Mouse (Mus musculus): ENCODE measurements at regions not wholly inside any gene's neighbourhood (a gene's known extent, or its start where the extent isn't known, plus 50 kb on each side); places are given as distances from the start of the nearest gene placed in this dataset.

DNA sequence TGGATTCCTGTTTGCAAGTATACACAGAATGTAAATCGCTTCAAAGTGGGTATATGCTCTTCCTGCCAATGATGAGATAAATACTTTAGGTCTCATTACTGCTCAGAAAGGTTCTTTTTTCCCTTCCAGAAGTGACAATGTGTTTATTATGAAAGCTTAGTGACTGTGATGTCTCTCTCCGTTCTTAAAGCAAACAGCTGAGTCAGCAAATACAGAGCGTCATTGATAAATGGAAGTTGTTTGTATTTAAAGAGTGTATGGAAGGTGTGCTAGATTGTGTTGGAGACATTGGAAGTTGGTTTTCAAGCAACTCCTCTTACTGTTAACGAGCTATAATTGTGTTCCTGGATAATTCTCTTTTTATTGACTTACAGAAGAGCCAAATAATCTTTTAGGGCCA lies 408.0 kb downstream of the Prr30 start:
- Histone ChIP-seq H3K4me3 (replicated peaks; ENCODE audit: low read length) (no peak overlapping the region), H3K4me1 (replicated peaks; ENCODE audit: low read depth, low read length) (no peaks in the 10 kb centered on the region), H3K27me3 (ENCODE audit: insufficient read depth, low read length) (no peaks in the 10 kb centered on the region), H3K9me3 (ENCODE audit: low read length) (no peaks in the 10 kb centered on the region), H3K36me3 (ENCODE audit: insufficient read depth, low read length) (no peaks in the 10 kb centered on the region)
- TF ChIP-seq CTCF (conservative IDR thresholded peaks at IDR 0.05; ENCODE audit: low read length) (no peak), POU5F1 (IDR thresholded peaks at IDR 0.05; ENCODE audit: borderline replicate concordance, low read length) (no peak), NANOG (IDR thresholded peaks at IDR 0.05; ENCODE audit: borderline replicate concordance, low read length) (no peak)

DNA sequence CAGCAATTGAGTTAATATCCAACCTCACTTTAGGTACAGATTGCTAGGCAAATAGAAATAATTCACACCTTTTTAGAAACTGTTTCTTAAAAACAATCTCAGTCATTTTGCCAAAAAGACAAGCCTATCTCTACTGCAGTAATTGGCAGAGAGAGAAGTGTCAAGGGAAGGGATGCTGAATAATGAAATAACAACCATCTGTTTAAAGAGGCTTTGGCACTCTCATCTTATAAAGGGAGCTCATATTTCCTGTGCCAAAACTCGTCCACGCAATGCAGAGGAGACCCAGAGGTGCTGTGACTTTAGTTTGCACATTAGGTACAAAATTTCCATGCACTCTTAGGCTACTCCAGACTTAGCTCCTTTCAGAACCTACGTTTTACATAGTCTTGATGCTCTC lies 418.2 kb downstream of the Prr30 start:
- Histone ChIP-seq H3K27me3 (ENCODE audit: insufficient read depth, low read length) (no peaks in the 10 kb centered on the region), H3K36me3 (ENCODE audit: insufficient read depth, low read length) (no peaks in the 10 kb centered on the region), H3K4me3 (replicated peaks; ENCODE audit: low read length) (no peak overlapping the region), H3K9me3 (ENCODE audit: low read length) (peaks cover 15% of the 10 kb centered on the region), H3K4me1 (replicated peaks; ENCODE audit: low read depth, low read length) (no peaks in the 10 kb centered on the region)
- TF ChIP-seq NANOG (IDR thresholded peaks at IDR 0.05; ENCODE audit: borderline replicate concordance, low read length) (no peak), POU5F1 (IDR thresholded peaks at IDR 0.05; ENCODE audit: borderline replicate concordance, low read length) (no peak), CTCF (conservative IDR thresholded peaks at IDR 0.05; ENCODE audit: low read length) (no peak)

DNA sequence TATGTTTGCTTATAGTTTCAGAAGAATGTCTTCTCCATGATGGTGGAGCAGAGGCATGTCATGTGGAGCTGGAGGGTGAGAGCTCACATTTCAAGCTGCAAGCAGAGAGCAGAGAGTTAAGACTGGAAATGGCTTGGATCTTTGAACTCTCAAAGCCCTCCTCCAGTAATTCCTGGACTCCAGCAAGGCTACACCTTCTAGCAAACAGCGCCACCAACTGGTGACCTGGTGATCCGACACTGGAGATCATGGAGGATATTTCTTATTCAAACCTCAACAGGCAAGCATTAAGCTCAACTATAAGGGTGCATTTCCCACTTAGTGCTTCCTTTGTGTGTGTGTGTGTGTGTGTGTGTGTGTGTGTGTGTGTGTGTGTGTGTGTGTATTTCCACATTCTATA lies 446.2 kb downstream of the Prr30 start:
- no peak for TF ChIP-seq NANOG (IDR thresholded peaks at IDR 0.05; ENCODE audit: borderline replicate concordance, low read length)
- TF ChIP-seq CTCF (conservative IDR thresholded peaks at IDR 0.05; ENCODE audit: low read length): peak; percentile 62
- Histone ChIP-seq H3K27me3 (ENCODE audit: insufficient read depth, low read length) (no peaks in the 10 kb centered on the region; the same call in 1 of the 2 replicates), H3K4me3 (replicated peaks; ENCODE audit: low read length) (no peak overlapping the region), H3K36me3 (ENCODE audit: insufficient read depth, low read length) (no peaks in the 10 kb centered on the region), H3K9me3 (ENCODE audit: low read length) (no peaks in the 10 kb centered on the region), H3K4me1 (replicated peaks; ENCODE audit: low read depth, low read length) (peaks cover 27% of the 10 kb centered on the region)

DNA sequence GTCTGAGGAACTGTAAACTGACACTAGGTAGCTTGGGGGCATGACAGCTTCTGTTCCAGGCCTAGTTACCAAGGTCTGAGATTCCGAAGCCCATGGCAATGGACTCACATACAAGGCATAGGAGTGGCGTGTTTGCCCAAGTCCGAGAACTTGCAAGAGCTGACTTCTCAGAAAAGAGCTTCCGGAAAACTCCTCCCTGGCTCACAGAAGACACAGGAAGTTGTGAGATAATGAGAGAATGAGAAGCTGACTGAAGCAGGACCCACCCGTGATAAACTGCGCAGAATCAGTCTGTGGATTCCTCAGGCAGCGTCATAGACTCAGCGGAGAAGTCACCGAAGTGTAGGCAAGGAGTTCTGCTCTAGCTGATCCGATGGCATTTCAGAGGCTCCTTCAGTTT lies 447.4 kb downstream of the Prr30 start:
- Histone ChIP-seq H3K4me1 (replicated peaks; ENCODE audit: low read depth, low read length) (peaks cover 27% of the 10 kb centered on the region), H3K4me3 (replicated peaks; ENCODE audit: low read length) (no peak overlapping the region), H3K36me3 (ENCODE audit: insufficient read depth, low read length) (no peaks in the 10 kb centered on the region), H3K9me3 (ENCODE audit: low read length) (no peaks in the 10 kb centered on the region), H3K27me3 (ENCODE audit: insufficient read depth, low read length) (no peaks in the 10 kb centered on the region; the same call in 1 of the 2 replicates)
- TF ChIP-seq NANOG (IDR thresholded peaks at IDR 0.05; ENCODE audit: borderline replicate concordance, low read length) (no peak), CTCF (conservative IDR thresholded peaks at IDR 0.05; ENCODE audit: low read length) (no peak), POU5F1 (IDR thresholded peaks at IDR 0.05; ENCODE audit: borderline replicate concordance, low read length) (no peak)

DNA sequence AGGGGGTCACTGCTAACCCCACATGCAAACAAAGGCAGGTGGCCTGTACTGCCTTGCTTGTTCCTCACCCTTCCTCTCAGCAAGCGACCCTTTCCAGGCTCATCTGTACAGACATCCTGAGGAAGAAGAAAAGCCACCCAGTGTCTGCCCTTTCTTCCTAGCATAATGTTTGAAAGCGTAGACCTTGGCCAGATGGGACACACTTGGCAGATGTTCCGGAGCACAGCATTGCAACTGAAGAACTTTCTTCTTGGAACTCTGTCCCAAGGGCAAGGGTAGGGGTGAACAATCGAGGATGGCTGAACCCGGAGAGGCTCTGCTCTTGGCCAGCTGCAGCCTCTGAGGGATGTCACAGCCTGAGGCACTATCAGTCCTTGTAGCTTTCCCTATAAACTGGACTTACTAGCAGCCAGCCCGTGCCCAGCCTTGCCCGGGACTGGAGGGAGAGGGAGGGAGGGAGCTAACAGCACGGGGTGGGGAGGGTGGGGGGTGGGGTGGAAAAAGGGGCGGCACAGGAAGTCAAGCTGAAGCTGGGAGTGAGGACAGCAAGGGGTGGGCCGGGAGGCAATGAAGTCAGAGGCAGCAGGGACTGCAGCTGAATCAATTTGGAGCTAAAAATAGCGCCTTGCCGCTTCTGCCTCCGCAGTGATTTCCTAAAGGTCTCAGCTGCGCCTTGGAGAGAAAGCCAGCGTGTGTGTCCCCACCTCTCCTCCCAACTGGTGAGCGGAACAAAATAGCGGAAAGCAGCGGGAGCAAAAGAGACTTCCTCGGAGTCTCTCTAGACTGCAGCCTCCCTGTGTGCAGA lies 450.2 kb downstream of the Prr30 start:
- Histone ChIP-seq H3K27me3 (ENCODE audit: insufficient read depth, low read length) (no peaks in the 10 kb centered on the region; the same call in 1 of the 2 replicates), H3K4me1 (replicated peaks; ENCODE audit: low read depth, low read length) (peaks cover 27% of the 10 kb centered on the region), H3K9me3 (ENCODE audit: low read length) (no peaks in the 10 kb centered on the region), H3K36me3 (ENCODE audit: insufficient read depth, low read length) (no peaks in the 10 kb centered on the region), H3K4me3 (replicated peaks; ENCODE audit: low read length) (peak overlapping the region; percentile 72)
- no peak for TF ChIP-seq POU5F1 (IDR thresholded peaks at IDR 0.05; ENCODE audit: borderline replicate concordance, low read length)
- TF ChIP-seq NANOG (IDR thresholded peaks at IDR 0.05; ENCODE audit: borderline replicate concordance, low read length): no peak
- no peak for TF ChIP-seq CTCF (conservative IDR thresholded peaks at IDR 0.05; ENCODE audit: low read length)

DNA sequence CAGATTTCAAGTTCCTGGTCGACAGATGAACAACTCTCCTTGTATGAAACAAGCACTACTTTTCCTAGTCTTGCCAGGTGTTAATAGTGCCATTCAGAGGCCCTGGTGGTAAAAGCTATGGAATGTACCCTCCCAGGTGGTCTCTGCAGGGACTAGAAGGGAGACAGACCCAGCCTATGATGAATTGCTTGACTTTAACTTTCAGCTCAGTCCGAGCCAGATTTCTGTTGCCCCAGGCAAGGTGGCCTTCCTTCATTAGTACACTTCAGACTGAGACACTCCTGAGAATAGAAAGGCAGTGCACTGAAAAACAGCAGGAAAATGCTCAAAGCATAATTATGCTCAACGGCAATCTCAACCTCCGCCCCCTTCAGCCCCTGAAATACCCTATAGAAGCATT lies 450.8 kb upstream of the Klf12 start:
- no peaks in the 10 kb centered on the region for H3K4me1 ChIP-seq (replicated peaks; ENCODE audit: low read depth, low read length)
- no peaks in the 10 kb centered on the region for H3K9me3 ChIP-seq (ENCODE audit: low read length)
- TF ChIP-seq NANOG (IDR thresholded peaks at IDR 0.05; ENCODE audit: borderline replicate concordance, low read length): no peak
- no peak for TF ChIP-seq CTCF (conservative IDR thresholded peaks at IDR 0.05; ENCODE audit: low read length)
- TF ChIP-seq POU5F1 (IDR thresholded peaks at IDR 0.05; ENCODE audit: borderline replicate concordance, low read length): no peak
- no peak overlapping the region for H3K4me3 ChIP-seq (replicated peaks; ENCODE audit: low read length)
- no peaks in the 10 kb centered on the region for H3K36me3 ChIP-seq (ENCODE audit: insufficient read depth, low read length)
- no peaks in the 10 kb centered on the region for H3K27me3 ChIP-seq (ENCODE audit: insufficient read depth, low read length)

DNA sequence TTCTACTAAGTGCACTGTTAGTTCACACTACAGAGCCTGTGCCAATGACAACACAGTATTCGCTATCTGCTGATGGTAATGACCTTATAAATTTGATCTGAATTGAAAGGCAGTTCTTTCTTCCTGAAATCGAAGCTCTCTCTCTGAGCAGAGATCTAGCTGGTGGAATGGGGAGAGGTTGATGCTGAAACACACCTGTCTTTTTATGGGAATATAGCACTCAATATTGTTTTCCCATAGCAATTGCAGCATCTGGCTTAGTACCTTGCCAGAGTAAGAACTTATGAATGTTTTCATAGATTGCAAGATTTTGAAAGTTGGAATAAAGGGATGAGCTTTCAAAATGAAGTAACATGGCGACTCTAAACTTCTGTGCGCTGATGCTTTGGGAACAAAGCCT lies 444.0 kb upstream of the Klf12 start:
- no peaks in the 10 kb centered on the region for H3K27me3 ChIP-seq (ENCODE audit: insufficient read depth, low read length)
- H3K4me3 ChIP-seq (replicated peaks; ENCODE audit: low read length): no peak overlapping the region
- H3K9me3 ChIP-seq (ENCODE audit: low read length): no peaks in the 10 kb centered on the region
- no peaks in the 10 kb centered on the region for H3K4me1 ChIP-seq (replicated peaks; ENCODE audit: low read depth, low read length)
- TF ChIP-seq POU5F1 (IDR thresholded peaks at IDR 0.05; ENCODE audit: borderline replicate concordance, low read length): no peak
- no peaks in the 10 kb centered on the region for H3K36me3 ChIP-seq (ENCODE audit: insufficient read depth, low read length)

DNA sequence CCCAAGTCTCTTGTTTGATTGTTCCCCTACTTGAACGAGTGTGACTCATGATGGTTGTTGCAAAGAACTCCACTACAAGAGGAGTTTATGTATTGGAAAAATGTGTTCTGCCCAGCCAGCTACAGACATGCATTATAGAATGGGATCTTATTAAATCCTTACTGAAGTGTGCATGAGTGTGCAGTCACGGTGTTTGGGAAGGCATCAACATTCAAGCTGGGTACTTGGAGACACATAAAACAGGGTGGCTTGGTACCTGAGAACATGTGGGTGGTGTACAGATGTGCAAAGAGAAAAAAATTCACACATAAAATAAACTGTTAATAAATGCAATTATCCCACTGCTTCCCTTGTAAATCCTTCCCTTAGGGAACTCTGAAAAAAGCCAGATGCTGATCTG lies 443.2 kb upstream of the Klf12 start:
- H3K36me3 ChIP-seq (ENCODE audit: insufficient read depth, low read length): no peaks in the 10 kb centered on the region
- TF ChIP-seq CTCF (conservative IDR thresholded peaks at IDR 0.05; ENCODE audit: low read length): no peak
- no peak for TF ChIP-seq POU5F1 (IDR thresholded peaks at IDR 0.05; ENCODE audit: borderline replicate concordance, low read length)
- no peak for TF ChIP-seq NANOG (IDR thresholded peaks at IDR 0.05; ENCODE audit: borderline replicate concordance, low read length)
- H3K9me3 ChIP-seq (ENCODE audit: low read length): no peaks in the 10 kb centered on the region
- H3K4me1 ChIP-seq (replicated peaks; ENCODE audit: low read depth, low read length): no peaks in the 10 kb centered on the region
- no peak overlapping the region for H3K4me3 ChIP-seq (replicated peaks; ENCODE audit: low read length)
- H3K27me3 ChIP-seq (ENCODE audit: insufficient read depth, low read length): no peaks in the 10 kb centered on the region

DNA sequence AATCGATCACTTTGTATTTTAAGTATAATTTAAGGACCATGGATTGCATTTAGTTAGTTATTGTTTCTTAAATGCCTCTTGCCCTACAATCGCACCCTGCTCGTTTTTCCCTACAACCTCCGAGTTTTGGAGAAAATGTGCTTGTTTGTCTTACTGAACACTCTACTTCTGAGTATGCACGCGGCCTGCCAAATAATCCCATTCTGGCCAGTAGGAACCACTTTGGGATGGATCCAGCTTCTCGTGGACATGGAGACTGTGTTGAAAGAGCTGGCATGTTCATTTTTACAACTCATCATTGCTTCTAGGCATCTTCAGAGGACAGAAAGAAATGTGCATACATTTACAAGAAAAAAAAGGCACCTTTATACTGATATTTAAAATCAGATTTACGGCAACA lies 440.5 kb upstream of the Klf12 start:
- H3K4me1 ChIP-seq (replicated peaks; ENCODE audit: low read depth, low read length): no peaks in the 10 kb centered on the region
- no peaks in the 10 kb centered on the region for H3K9me3 ChIP-seq (ENCODE audit: low read length)
- TF ChIP-seq NANOG (IDR thresholded peaks at IDR 0.05; ENCODE audit: borderline replicate concordance, low read length): no peak
- TF ChIP-seq POU5F1 (IDR thresholded peaks at IDR 0.05; ENCODE audit: borderline replicate concordance, low read length): no peak
- TF ChIP-seq CTCF (conservative IDR thresholded peaks at IDR 0.05; ENCODE audit: low read length): no peak
- no peaks in the 10 kb centered on the region for H3K27me3 ChIP-seq (ENCODE audit: insufficient read depth, low read length)
- no peaks in the 10 kb centered on the region for H3K36me3 ChIP-seq (ENCODE audit: insufficient read depth, low read length)
- H3K4me3 ChIP-seq (replicated peaks; ENCODE audit: low read length): no peak overlapping the region
